Mouse (Mus musculus) limb, embryonic 11.5 days (tissue): ENCODE measurements around the gene Gpkow. TPM values are rescaled to one million over a fixed set of nuclear protein-coding genes. Genes with fewer than 3 reads are reported as not detected.

Experiments
- ATAC-seq: fragments of 200-750 bp; cut with Nextera tagmentation; 2 replicates; pipeline ENCODE4 v1.8.0; 2017; ENCODE audit warnings: low read depth; ENCODE audit not compliant: insufficient number of reproducible peaks, low FRiP score, low TSS enrichment
- DNase-seq: peaks from one replicate; pipeline ENCODE4 v3.0.0-alpha.2; 2015; ENCODE audit warnings: low spot score
- H3K27ac ChIP-seq: fragments of 300-500 bp; sonication (generic); replicated peaks from 2 replicates; pipeline ENCODE4 v1.5.1; 2014; ENCODE audit warnings: low read depth, mild to moderate bottlenecking, low read length
- H3K27me3 ChIP-seq: fragments of 300-500 bp; sonication (generic); 2 replicates; pipeline ENCODE4 v1.6.1; 2014; ENCODE audit warnings: mild to moderate bottlenecking, low read length, mixed read lengths; ENCODE audit not compliant: control insufficient read depth, insufficient read depth
- H3K36me3 ChIP-seq: fragments of 300-500 bp; sonication (generic); 2 replicates; pipeline ENCODE4 v1.6.1; 2014; ENCODE audit warnings: mild to moderate bottlenecking, low read length, moderate library complexity, mixed read lengths; ENCODE audit not compliant: control insufficient read depth, insufficient read depth
- H3K4me1 ChIP-seq: fragments of 300-500 bp; sonication (generic); 2 replicates; pipeline ENCODE4 v1.6.1; 2014; ENCODE audit warnings: low read length, mixed read lengths; ENCODE audit not compliant: control insufficient read depth, insufficient read depth
- H3K4me2 ChIP-seq: fragments of 300-500 bp; sonication (generic); 2 replicates; pipeline ENCODE4 v1.6.1; 2014; ENCODE audit warnings: low read depth, mild to moderate bottlenecking, moderate library complexity; ENCODE audit not compliant: severe bottlenecking
- H3K4me3 ChIP-seq: fragments of 300-500 bp; sonication (generic); 2 replicates; pipeline ENCODE4 v1.5.1; 2014; ENCODE audit warnings: low read depth, low read length
- H3K9ac ChIP-seq: fragments of 300-500 bp; sonication (generic); 2 replicates; pipeline ENCODE4 v1.6.1; 2014; ENCODE audit warnings: mild to moderate bottlenecking, low read length
- H3K9me3 ChIP-seq: fragments of 300-500 bp; sonication (generic); 2 replicates; pipeline ENCODE4 v1.6.1; 2016; ENCODE audit warnings: low read length; ENCODE audit not compliant: control insufficient read depth
- WGBS: fragments of 180-500 bp; shearing (Covaris S2); extraction: QIAGEN DNeasy Blood & Tissue Kit; methylation state at CpG from one replicate; pipeline ENCODE4 v1.1.7; 2014; 5-methylcytosine and 5-hydroxymethylcytosine counted together
- polyA plus RNA-seq: library from polyadenylated mRNA; unstranded; fragments of >200 nt; fragmentation: Nextera tagmentation; extraction: Ambion mirVana; gene quantifications from 2 replicates; pipeline ENCODE4 v1.2.1, GENCODE M21; 2014

The Gpkow gene
- polyA plus RNA-seq, 1 experiment from 2014 or later = 40.9 TPM

DNA sequence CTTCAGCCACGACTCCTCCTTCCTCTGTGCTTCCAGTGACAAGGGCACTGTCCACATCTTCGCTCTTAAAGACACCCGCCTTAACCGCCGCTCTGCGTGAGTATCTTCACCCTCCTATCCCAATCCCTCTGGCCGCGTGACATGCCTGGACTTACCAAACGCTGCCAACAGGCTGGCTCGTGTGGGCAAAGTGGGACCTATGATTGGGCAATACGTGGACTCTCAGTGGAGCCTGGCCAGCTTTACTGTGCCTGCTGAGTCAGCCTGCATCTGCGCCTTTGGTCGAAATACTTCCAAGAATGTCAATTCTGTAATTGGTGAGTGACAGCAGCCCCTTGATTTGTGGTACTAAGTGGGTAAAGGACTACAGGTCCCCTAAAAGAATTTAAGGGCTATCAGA is 30.2 kb downstream of the Gpkow start:
- 93% methylated on average over 13 of the region's 13 CpGs for WGBS
- no peaks in the 10 kb centered on the region for H3K27me3 ChIP-seq
- H3K4me3 ChIP-seq = no peak overlapping the region
- ATAC-seq (no peak), DNase-seq (no peak)
- no peaks in the 10 kb centered on the region for H3K36me3 ChIP-seq
- no peaks in the 10 kb centered on the region for H3K9me3 ChIP-seq
- no peak overlapping the region for H3K9ac ChIP-seq
- H3K27ac ChIP-seq = no peak overlapping the region
- no peaks in the 10 kb centered on the region for H3K4me1 ChIP-seq
- H3K4me2 ChIP-seq = no peak overlapping the region

DNA sequence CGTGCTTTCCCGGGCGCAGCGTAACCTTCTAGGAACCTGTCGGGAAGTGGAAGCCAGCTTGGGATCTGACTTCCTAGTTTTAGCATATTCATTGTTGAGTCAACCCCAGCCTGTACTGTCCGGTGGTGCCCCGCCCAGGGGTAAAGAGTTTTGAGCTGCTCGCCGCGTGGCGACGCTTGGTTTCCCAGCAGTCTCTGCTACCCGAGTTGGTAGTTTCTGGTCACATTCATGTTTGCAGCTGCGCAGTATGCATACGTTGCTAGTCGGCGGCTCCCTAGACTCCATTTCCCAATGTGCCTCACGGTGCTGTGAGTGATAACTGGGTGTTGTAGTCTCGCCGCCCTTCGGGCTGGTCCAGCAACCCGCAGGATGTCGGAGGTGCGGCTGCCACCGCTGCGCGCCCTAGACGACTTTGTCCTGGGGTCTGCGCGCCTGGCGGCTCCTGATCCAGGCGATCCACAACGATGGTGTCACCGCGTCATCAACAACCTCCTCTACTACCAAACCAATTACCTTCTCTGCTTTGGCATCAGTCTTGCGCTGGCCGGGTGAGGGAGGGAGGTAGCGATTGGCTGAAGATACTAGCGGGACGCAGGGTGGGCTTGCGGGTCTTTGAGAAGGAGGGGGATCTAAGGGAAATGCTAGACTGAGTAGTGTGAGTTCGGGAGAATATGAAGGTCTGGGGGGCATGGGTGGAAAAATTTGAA is 31.4 kb downstream of the Gpkow start, which contains the start of gene Praf2:
Gene Praf2, plus strand, starts transcription at position 225 of the 707 bp plus-strand sequence.
- DNase-seq (peak; percentile 78), ATAC-seq (peak; percentile 90)
- peak within 1 kb of the TSS; percentile 53 for H3K4me2 ChIP-seq
- H3K4me1 ChIP-seq = no peaks in the 10 kb centered on the region
- H3K27me3 ChIP-seq = no peaks in the 10 kb centered on the region
- peak within 1 kb of the TSS; percentile 51; the same call in 1 of the 2 replicates for H3K9ac ChIP-seq
- 14% methylated on average over 42 of the region's 42 CpGs for WGBS
- H3K9me3 ChIP-seq = no peaks in the 10 kb centered on the region
- H3K36me3 ChIP-seq = no peaks in the 10 kb centered on the region
- H3K4me3 ChIP-seq = peak within 1 kb of the TSS; percentile 36
- no peak within 1 kb of the TSS for H3K27ac ChIP-seq

DNA sequence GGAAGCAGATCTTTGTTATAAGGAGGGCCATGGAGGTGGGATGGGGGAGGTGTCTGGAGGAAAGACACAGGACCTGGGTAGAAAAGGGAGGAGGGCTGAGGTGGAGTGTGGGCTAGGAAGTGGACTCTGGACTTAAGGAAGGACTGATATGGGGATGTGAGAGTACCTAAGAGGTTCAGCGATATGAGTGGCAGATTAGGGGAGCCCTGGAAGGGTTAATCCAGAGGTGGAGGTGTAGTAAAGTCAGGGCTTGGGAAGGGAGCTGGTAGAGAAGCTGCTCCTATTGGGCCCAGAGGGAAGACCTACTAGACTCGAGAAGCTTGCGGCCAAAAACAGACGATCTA is 32.0 kb downstream of the Gpkow start:
- Histone ChIP-seq H3K9ac (peak overlapping the region; percentile 51; the same call in 1 of the 2 replicates), H3K4me3 (peak overlapping the region; percentile 36), H3K27me3 (no peaks in the 10 kb centered on the region), H3K36me3 (no peaks in the 10 kb centered on the region; the same call in 1 of the 2 replicates), H3K4me1 (no peaks in the 10 kb centered on the region), H3K9me3 (no peaks in the 10 kb centered on the region), H3K4me2 (peak overlapping the region; percentile 53), H3K27ac (no peak overlapping the region)
- WGBS = 24% methylated on average over 4 of the region's 4 CpGs
- DNase-seq (no peak), ATAC-seq (peak; percentile 4; the same call in 1 of the 2 replicates)

DNA sequence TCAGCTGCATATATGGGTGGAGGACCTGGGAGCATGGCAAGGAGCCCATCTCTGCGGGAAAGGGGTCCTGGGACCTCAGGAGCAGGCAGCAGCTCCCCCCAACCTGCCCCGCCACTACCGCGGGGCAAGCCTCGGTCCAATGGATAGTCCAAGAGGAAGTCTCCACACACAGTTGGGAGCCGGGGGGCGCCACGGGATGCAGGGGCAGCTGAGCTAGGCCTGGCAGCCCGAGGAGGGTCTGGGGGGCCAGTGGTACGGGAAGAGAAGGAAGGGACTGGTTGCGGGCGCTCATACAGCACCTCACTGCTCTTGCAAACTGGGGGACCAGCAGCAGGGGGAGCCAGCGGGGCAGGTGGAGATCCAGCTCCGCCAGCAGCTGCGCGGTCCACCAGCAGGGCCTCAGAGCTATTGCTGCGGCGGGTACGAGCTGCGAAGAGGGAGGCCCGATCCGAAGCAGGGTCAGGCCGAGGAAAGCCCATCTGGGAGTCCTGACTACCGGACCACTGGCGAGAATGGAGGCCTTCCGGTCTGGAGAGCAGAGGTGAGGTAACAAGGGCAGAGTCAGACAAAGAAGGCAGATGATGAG is 36.7 kb downstream of the Gpkow start:
- ATAC-seq = no peak
- Histone ChIP-seq H3K36me3 (no peaks in the 10 kb centered on the region; the same call in 1 of the 2 replicates), H3K4me1 (no peaks in the 10 kb centered on the region), H3K4me3 (no peak overlapping the region), H3K9ac (no peak overlapping the region), H3K9me3 (no peaks in the 10 kb centered on the region), H3K27me3 (no peaks in the 10 kb centered on the region), H3K27ac (no peak overlapping the region), H3K4me2 (0 out of 2 replicates have a peak overlapping the region, but pooled peaks have one; percentile 2)
- WGBS = 26% methylated on average over 20 of the region's 26 CpGs
- peak; percentile 78 for DNase-seq

DNA sequence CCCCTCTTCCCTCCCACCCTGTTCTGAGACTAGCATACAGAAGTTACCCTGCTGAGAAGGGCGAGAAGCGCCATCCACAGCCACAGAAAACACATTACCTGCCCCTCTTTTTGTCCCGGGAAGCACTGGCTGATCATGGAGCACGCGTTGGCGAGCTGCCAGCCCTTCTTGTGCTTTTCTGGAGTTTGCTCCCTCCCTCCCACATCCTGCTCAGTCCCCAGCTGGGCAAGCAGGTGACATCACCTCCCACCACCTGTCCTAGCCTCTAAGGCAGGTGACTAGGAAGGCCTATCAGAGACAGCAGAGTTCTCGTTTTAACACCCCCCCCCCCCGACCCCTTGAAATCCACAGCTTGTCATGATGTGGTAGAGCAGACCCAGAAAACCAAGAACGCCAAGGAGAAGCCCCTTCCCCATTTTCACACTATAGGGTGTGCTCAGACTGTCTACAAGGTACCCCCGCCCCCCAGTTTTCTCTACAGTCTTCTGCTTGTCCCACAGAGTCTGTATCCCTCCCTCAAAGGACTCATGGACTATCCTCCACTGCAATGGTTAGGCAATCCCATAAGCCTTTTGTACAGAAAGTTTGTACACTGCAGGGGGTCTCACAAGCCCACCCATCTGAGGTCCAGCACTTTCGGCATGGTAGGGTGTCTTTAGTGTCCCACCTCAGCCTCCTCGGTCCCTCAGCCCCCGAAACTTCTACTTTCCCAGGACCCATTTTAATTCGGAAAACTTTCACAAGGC is 42.6 kb downstream of the Gpkow start:
- no peak for DNase-seq
- H3K4me2 ChIP-seq = no peak overlapping the region
- no peaks in the 10 kb centered on the region for H3K9me3 ChIP-seq
- no peak overlapping the region for H3K4me3 ChIP-seq
- H3K27ac ChIP-seq = no peak overlapping the region
- no peaks in the 10 kb centered on the region for H3K36me3 ChIP-seq
- no peaks in the 10 kb centered on the region for H3K4me1 ChIP-seq
- H3K27me3 ChIP-seq = no peaks in the 10 kb centered on the region
- 74% methylated on average over 14 of the region's 14 CpGs for WGBS
- no peak for ATAC-seq
- no peak overlapping the region for H3K9ac ChIP-seq

DNA sequence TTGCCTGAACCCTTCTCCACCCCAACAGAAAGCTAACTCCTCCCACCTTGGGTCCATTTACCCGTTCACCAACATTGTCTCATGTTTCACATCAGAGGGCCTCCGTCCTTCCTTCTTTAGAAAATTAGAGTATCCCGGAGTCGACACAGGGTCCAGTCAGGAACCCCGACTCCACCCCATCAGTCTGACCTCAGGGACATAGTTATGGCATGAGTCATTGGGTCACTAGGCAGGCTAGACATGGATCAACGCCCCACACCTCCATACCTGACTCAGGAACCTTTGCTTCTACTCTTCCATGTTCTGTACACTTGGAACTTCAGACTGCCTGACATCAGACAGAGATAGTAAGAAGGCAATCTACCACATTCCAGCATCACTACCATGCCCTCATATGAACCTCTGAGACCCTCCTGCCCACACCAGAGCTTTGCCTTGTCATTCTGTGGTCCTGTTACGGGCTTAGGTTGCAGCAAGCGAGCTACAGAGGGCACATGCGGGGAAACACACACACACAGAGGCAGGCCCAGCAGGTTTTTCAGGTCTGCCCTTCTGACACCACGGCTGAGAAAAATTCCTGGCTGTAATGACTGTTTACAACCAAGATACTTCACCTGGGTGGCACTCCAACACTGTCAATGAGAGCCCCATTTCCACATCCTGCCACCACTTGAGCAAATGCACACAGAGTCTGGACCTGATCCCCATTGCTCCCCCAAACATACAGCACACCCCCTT is 43.3 kb downstream of the Gpkow start:
- Histone ChIP-seq H3K27ac (no peak overlapping the region), H3K9me3 (no peaks in the 10 kb centered on the region), H3K9ac (no peak overlapping the region), H3K4me2 (no peak overlapping the region), H3K4me1 (no peaks in the 10 kb centered on the region), H3K27me3 (no peaks in the 10 kb centered on the region), H3K36me3 (no peaks in the 10 kb centered on the region), H3K4me3 (no peak overlapping the region)
- WGBS = 54% methylated on average over 10 of the region's 10 CpGs
- DNase-seq (no peak), ATAC-seq (no peak)

DNA sequence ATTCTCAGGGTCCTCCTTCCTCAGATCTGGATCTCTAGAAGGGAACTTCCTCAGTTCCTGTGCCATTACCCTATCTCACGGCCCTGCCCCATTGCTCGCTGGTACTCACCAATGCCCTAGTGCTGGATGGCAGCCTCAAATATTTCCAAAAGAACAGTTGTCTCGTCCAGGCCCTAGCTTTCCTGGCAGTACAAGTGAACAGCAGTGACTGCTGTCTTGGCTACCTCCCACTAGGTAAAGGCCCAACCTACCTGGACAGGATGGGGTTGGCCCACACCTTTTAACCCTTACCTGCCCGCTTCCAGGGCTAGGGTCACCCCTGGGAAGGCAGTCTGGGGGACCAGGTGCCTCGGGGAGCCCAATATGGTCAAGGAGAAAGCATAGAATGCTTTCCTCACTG is 44.2 kb downstream of the Gpkow start:
- Histone ChIP-seq H3K4me3 (no peak overlapping the region), H3K36me3 (no peaks in the 10 kb centered on the region), H3K4me1 (no peaks in the 10 kb centered on the region), H3K4me2 (no peak overlapping the region), H3K9me3 (no peaks in the 10 kb centered on the region), H3K27me3 (no peaks in the 10 kb centered on the region), H3K9ac (no peak overlapping the region), H3K27ac (no peak overlapping the region)
- no peak for ATAC-seq
- WGBS = 67% methylated on average over 5 of the region's 5 CpGs
- DNase-seq = no peak

DNA sequence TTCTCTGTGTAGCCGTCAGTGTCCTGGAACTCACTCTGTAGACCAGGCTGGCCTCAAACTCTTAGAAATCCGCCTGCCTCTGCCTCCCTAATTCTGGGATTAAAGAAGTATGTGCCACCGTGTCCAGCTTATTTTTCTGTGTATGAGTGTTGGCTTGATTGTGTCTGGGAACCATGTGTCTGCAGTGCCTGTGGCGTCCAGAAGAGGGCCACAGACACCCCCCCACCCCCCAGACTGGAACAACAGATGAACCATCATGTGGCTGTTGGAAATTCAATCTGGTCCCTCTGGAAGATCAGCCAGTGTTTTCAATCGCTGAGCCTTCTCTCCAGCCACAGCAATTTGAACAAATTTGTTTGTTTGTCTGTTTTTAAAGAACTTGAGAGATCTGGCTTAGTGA is 46.5 kb downstream of the Gpkow start:
- ATAC-seq (no peak), DNase-seq (no peak)
- H3K27ac ChIP-seq = no peak overlapping the region
- no peak overlapping the region for H3K9ac ChIP-seq
- 58% methylated on average over 5 of the region's 5 CpGs for WGBS
- H3K4me2 ChIP-seq = no peak overlapping the region
- no peak overlapping the region for H3K4me3 ChIP-seq
- H3K4me1 ChIP-seq = no peaks in the 10 kb centered on the region
- no peaks in the 10 kb centered on the region for H3K9me3 ChIP-seq
- no peaks in the 10 kb centered on the region for H3K27me3 ChIP-seq
- H3K36me3 ChIP-seq = no peaks in the 10 kb centered on the region
